Mouse (Mus musculus) liver, embryonic 13.5 days (tissue): ENCODE measurements around the gene Rarg. TPM values are rescaled to one million over a fixed set of nuclear protein-coding genes. Genes with fewer than 3 reads are reported as not detected.

Source experiments
- polyA plus RNA-seq: library from polyadenylated mRNA; unstranded; fragments of >200 nt; fragmentation: Nextera tagmentation; extraction: Ambion mirVana; gene quantifications from 2 replicates; pipeline ENCODE4 v1.2.1, GENCODE M21; 2015

Gene Rarg
- polyA plus RNA-seq, 1 experiment from 2014 or later: 2.5 TPM

Other genes starting within 250 kb of the Rarg start
- 81.8 and 85.0 TPM in 2 replicates for gene Krt18, start 229.3 kb downstream of the Rarg start, polyA plus RNA-seq
- 67.5 and 79.6 TPM in 2 replicates for gene Eif4b, start 183.7 kb downstream of the Rarg start, polyA plus RNA-seq
- 4.4 and 5.0 TPM in 2 replicates for gene Tns2, start 157.1 kb downstream of the Rarg start, polyA plus RNA-seq
- gene Spryd3, start 121.3 kb downstream of the Rarg start, polyA plus RNA-seq: 13.1 and 13.7 TPM in 2 replicates
- 1.1 and 1.2 TPM in 2 replicates for gene Igfbp6, start 113.2 kb downstream of the Rarg start, polyA plus RNA-seq
- 31.0 and 31.3 TPM in 2 replicates for gene Soat2, start 107.0 kb downstream of the Rarg start, polyA plus RNA-seq
- 14.8 and 21.8 TPM in 2 replicates for gene Zfp740, start 54.3 kb downstream of the Rarg start, polyA plus RNA-seq
- gene Csad, start 52.8 kb downstream of the Rarg start, polyA plus RNA-seq: 20.8 and 22.0 TPM in 2 replicates
- 5.5 and 6.5 TPM in 2 replicates for gene Itgb7, start 25.6 kb downstream of the Rarg start, polyA plus RNA-seq
- not detected in 2 replicates for gene Gm9918, start 13.0 kb upstream of the Rarg start, polyA plus RNA-seq
- 29.0 and 33.7 TPM in 2 replicates for gene Mfsd5, start 21.9 kb upstream of the Rarg start, polyA plus RNA-seq
- 23.3 and 26.3 TPM in 2 replicates for gene Espl1, start 38.7 kb upstream of the Rarg start, polyA plus RNA-seq
- 133 and 151 TPM in 2 replicates for gene Pfdn5, start 68.6 kb upstream of the Rarg start, polyA plus RNA-seq
- gene Myg1, start 74.2 kb upstream of the Rarg start, polyA plus RNA-seq: 46.0 and 48.6 TPM in 2 replicates
- gene Aaas, start 93.3 kb upstream of the Rarg start, polyA plus RNA-seq: 60.9 and 61.9 TPM in 2 replicates
- gene Sp7, start 109.7 kb upstream of the Rarg start, polyA plus RNA-seq: 0.07 and 0.09 TPM in 2 replicates
- gene Sp1, start 148.6 kb upstream of the Rarg start, polyA plus RNA-seq: 4.0 and 4.3 TPM in 2 replicates
- 0.14 and 0.42 TPM in 2 replicates for gene Amhr2, start 187.8 kb upstream of the Rarg start, polyA plus RNA-seq
- 108 and 112 TPM in 2 replicates for gene Prr13, start 201.5 kb upstream of the Rarg start, polyA plus RNA-seq
- gene Pcbp2, start 213.0 kb upstream of the Rarg start, polyA plus RNA-seq: 91.4 and 92.1 TPM in 2 replicates
- gene Gm10337, start 246.2 kb upstream of the Rarg start, polyA plus RNA-seq: not detected in 2 replicates